ENCODE assay signal across 8 mouse cellular contexts in genomic region chr1:82294102-82294501, GRCm38 (mm10). TPM values are rescaled to one million over a fixed set of nuclear protein-coding genes. Genes with fewer than 3 reads are reported as not detected.
DNase-seq lines count a peak whose midpoint lies in the region; ATAC-seq and TF ChIP-seq lines count a peak whose summit lies in the region.

No protein-coding gene starts in this region.

- peaks cover 11% of the 10 kb centered on the region for H3K4me1 ChIP-seq in heart, embryonic 12.5 days (replicated peaks)
- H3K4me1 ChIP-seq in midbrain, postnatal 0 days (ENCODE audit: insufficient read depth, low read length), result peaks cover 3% of the 10 kb centered on the region; the same call in 1 of the 2 replicates
- peaks cover 28% of the 10 kb centered on the region for H3K4me1 ChIP-seq in midbrain, embryonic 15.5 days
- peaks cover 4% of the 10 kb centered on the region; the same call in 1 of the 2 replicates for H3K4me1 ChIP-seq in lung, embryonic 14.5 days (ENCODE audit: insufficient read depth)

- H3K4me2 ChIP-seq in heart, embryonic 12.5 days, result no peak overlapping the region
- no peak overlapping the region for H3K4me2 ChIP-seq in midbrain, postnatal 0 days (ENCODE audit: low read depth, low read length, poor library complexity, severe bottlenecking)
- H3K4me2 ChIP-seq in midbrain, embryonic 15.5 days, result no peak overlapping the region
- H3K4me2 ChIP-seq in lung, embryonic 14.5 days, result no peak overlapping the region

- 0 out of 2 replicates have a peak, but pooled peaks cover 3% of the 10 kb centered on the region for H3K36me3 ChIP-seq in heart, embryonic 12.5 days
- no peaks in the 10 kb centered on the region for H3K36me3 ChIP-seq in midbrain, postnatal 0 days (ENCODE audit: insufficient read depth, low read length)
- H3K36me3 ChIP-seq in midbrain, embryonic 15.5 days (replicated peaks), result no peaks in the 10 kb centered on the region
- H3K36me3 ChIP-seq in lung, embryonic 14.5 days (ENCODE audit: insufficient read depth), result peaks cover 3% of the 10 kb centered on the region; the same call in 1 of the 2 replicates

- WGBS in heart, embryonic 12.5 days, result 15% methylated on average over 6 of the region's 6 CpGs
- WGBS in midbrain, postnatal 0 days, result 8% methylated on average over 6 of the region's 6 CpGs
- WGBS in midbrain, embryonic 15.5 days, result 8% methylated on average over 6 of the region's 6 CpGs
- 8% methylated on average over 6 of the region's 6 CpGs for WGBS in lung, embryonic 14.5 days

- peak; percentile 25 for DNase-seq in heart, adult 11 months
- DNase-seq in midbrain, postnatal 0 days (ENCODE audit: low spot score), result peak; percentile 91
- DNase-seq in c-Kit-positive CD71-negative TER-119-negative erythroid progenitor cells, embryonic 14.5 days (ENCODE audit: low read depth), result peak; percentile 41
- DNase-seq in lung, embryonic 14.5 days, result peak; percentile 85
- no peak for DNase-seq in gastrocnemius, postnatal 4 days (ENCODE audit: low spot score in 2 of 2)

- H3K9ac ChIP-seq in heart, embryonic 12.5 days, result no peak overlapping the region
- no peak overlapping the region for H3K9ac ChIP-seq in midbrain, postnatal 0 days (replicated peaks; ENCODE audit: low read length, poor library complexity, severe bottlenecking)
- H3K9ac ChIP-seq in midbrain, embryonic 15.5 days, result no peak overlapping the region
- no peak overlapping the region for H3K9ac ChIP-seq in lung, embryonic 14.5 days

- peaks cover 7% of the 10 kb centered on the region; the same call in 1 of the 2 replicates for H3K27me3 ChIP-seq in heart, embryonic 12.5 days (replicated peaks)
- no peaks in the 10 kb centered on the region for H3K27me3 ChIP-seq in midbrain, postnatal 0 days (ENCODE audit: insufficient read depth, low read length)
- H3K27me3 ChIP-seq in midbrain, embryonic 15.5 days (replicated peaks), result no peaks in the 10 kb centered on the region
- no peaks in the 10 kb centered on the region for H3K27me3 ChIP-seq in lung, embryonic 14.5 days (ENCODE audit: insufficient read depth, low read length)

- no peak overlapping the region for H3K27ac ChIP-seq in heart, embryonic 12.5 days (ENCODE audit: poor library complexity, severe bottlenecking)
- no peak overlapping the region for H3K27ac ChIP-seq in midbrain, postnatal 0 days (ENCODE audit: low read depth, low read length)
- H3K27ac ChIP-seq in midbrain, embryonic 15.5 days, result no peak overlapping the region
- H3K27ac ChIP-seq in lung, embryonic 14.5 days (ENCODE audit: low read depth), result no peak overlapping the region

- H3K4me3 ChIP-seq in heart, embryonic 12.5 days, result no peak overlapping the region
- no peak overlapping the region for H3K4me3 ChIP-seq in midbrain, postnatal 0 days (ENCODE audit: low read depth, low read length)
- H3K4me3 ChIP-seq in midbrain, embryonic 15.5 days, result no peak overlapping the region
- H3K4me3 ChIP-seq in lung, embryonic 14.5 days (ENCODE audit: low read depth, low read length), result no peak overlapping the region

- no peak for ATAC-seq in heart, embryonic 12.5 days (ENCODE audit: insufficient number of reproducible peaks, low FRiP score)
- ATAC-seq in midbrain, postnatal 0 days (ENCODE audit: low FRiP score), result no peak
- no peak for ATAC-seq in midbrain, embryonic 15.5 days (replicated peaks)
- ATAC-seq in lung, embryonic 14.5 days (ENCODE audit: insufficient read depth), result no peak
- no peak for ATAC-seq in megakaryocyte, adult 5-6 weeks (ENCODE audit: poor library complexity, severe bottlenecking)

- no peaks in the 10 kb centered on the region for H3K9me3 ChIP-seq in heart, embryonic 12.5 days (replicated peaks)
- no peaks in the 10 kb centered on the region for H3K9me3 ChIP-seq in midbrain, postnatal 0 days (ENCODE audit: low read length)
- no peaks in the 10 kb centered on the region for H3K9me3 ChIP-seq in midbrain, embryonic 15.5 days
- H3K9me3 ChIP-seq in lung, embryonic 14.5 days (ENCODE audit: low read depth, low read length), result no peaks in the 10 kb centered on the region

- peak; percentile 85 for TF ChIP-seq CTCF in midbrain, postnatal 0 days (IDR thresholded peaks at IDR 0.05)
- TF ChIP-seq CTCF in lung, embryonic 14.5 days (IDR thresholded peaks at IDR 0.05; ENCODE audit: low read depth), result peak; percentile 71

RNA-seq across cellular contexts. Expression of gene Irs1, which starts 2.9 kb away (rescaled TPM):
- 17.5 and 18.7 TPM in 2 replicates for polyA plus RNA-seq in heart, embryonic 12.5 days (2016; fragmentation: Nextera tagmentation; extraction: Ambion mirVana)
- 56.9 and 61.2 TPM in 2 replicates for total RNA-seq in midbrain, postnatal 0 days (2014; rRNA removed)
- 4.7 and 5.0 TPM in 2 replicates for polyA plus RNA-seq in midbrain, postnatal 0 days (2015; fragmentation: Nextera tagmentation; extraction: Ambion mirVana)
- 7.5 and 8.2 TPM in 2 replicates for polyA plus RNA-seq in midbrain, embryonic 15.5 days (2015; fragmentation: Nextera tagmentation; extraction: Ambion mirVana)
- polyA plus RNA-seq in lung, embryonic 14.5 days (2014; fragmentation: Nextera tagmentation; extraction: Ambion mirVana), result 17.6 and 19.5 TPM in 2 replicates
- 0.02 and 0.07 TPM in 2 replicates for total RNA-seq in megakaryocyte, adult 5-6 weeks (2015)
- 0.16 TPM in 1 of 2 replicates, not detected in the other for total RNA-seq in megakaryocyte, adult 5-6 weeks (2017)
- total RNA-seq in gastrocnemius, postnatal 4 days (2021), result 100 to 1,000 TPM in 1 of 2 experiments, 10 to 100 TPM in 1; 90.7 to 105 TPM

RNA-seq across cellular contexts. Expression of gene Rhbdd1, which starts 22.1 kb away (rescaled TPM):
- 11.5 and 11.9 TPM in 2 replicates for polyA plus RNA-seq in heart, embryonic 12.5 days (2016; fragmentation: Nextera tagmentation; extraction: Ambion mirVana)
- total RNA-seq in midbrain, postnatal 0 days (2014; rRNA removed), result 3.6 and 6.9 TPM in 2 replicates
- 2.3 and 2.8 TPM in 2 replicates for polyA plus RNA-seq in midbrain, postnatal 0 days (2015; fragmentation: Nextera tagmentation; extraction: Ambion mirVana)
- 3.2 and 4.2 TPM in 2 replicates for polyA plus RNA-seq in midbrain, embryonic 15.5 days (2015; fragmentation: Nextera tagmentation; extraction: Ambion mirVana)
- polyA plus RNA-seq in lung, embryonic 14.5 days (2014; fragmentation: Nextera tagmentation; extraction: Ambion mirVana), result 6.4 and 7.6 TPM in 2 replicates
- total RNA-seq in megakaryocyte, adult 5-6 weeks (2015), result 13.0 and 14.8 TPM in 2 replicates
- 16.1 and 16.4 TPM in 2 replicates for total RNA-seq in megakaryocyte, adult 5-6 weeks (2017)
- total RNA-seq in gastrocnemius, postnatal 4 days (2021), result 10 to 100 TPM; 10.6 to 10.9 TPM

Comparison
In these comparisons a context has a peak if more than half of its experiments do, and no peak if none do; other contexts are left out.
1. DNase-seq: peak in heart, adult 11 months (single experiment), midbrain, postnatal 0 days (single experiment), c-Kit-positive CD71-negative TER-119-negative erythroid progenitor cells, embryonic 14.5 days (single experiment) and lung, embryonic 14.5 days (single experiment); none in gastrocnemius, postnatal 4 days (0 of 2).